Mouse (Mus musculus): ENCODE measurements at regions not wholly inside any gene's neighbourhood (a gene's known extent, or its start where the extent isn't known, plus 50 kb on each side); places are given as distances from the start of the nearest gene placed in this dataset.
"Not testable (repeated sequence)": the region's sequence is repeated elsewhere in the genome, so short reads cannot be mapped to it uniquely, and the experiment has no call there.

GRCm38 (mm10) chr17:7529304-7529703, 144.0 kb upstream of the Unc93a2 start:
- no peaks in the 10 kb centered on the region for H3K27me3 ChIP-seq
- no peak for ATAC-seq (ENCODE audit: low FRiP score)
- no peaks in the 10 kb centered on the region for H3K4me1 ChIP-seq (replicated peaks)
- no peaks in the 10 kb centered on the region for H3K9me3 ChIP-seq
- no peak overlapping the region for H3K9ac ChIP-seq
- 34% methylated on average over 5 of the region's 5 CpGs for WGBS
- H3K36me3 ChIP-seq, result no peaks in the 10 kb centered on the region
- no peak overlapping the region for H3K4me3 ChIP-seq
- H3K4me2 ChIP-seq, result no peak overlapping the region
- no peak overlapping the region for H3K27ac ChIP-seq

- no peak for ATAC-seq (ENCODE audit: low FRiP score)
- Histone ChIP-seq H3K4me1 (replicated peaks) (no peaks in the 10 kb centered on the region), H3K9me3 (no peaks in the 10 kb centered on the region), H3K9ac (no peak overlapping the region), H3K4me3 (no peak overlapping the region), H3K36me3 (no peaks in the 10 kb centered on the region), H3K27me3 (no peaks in the 10 kb centered on the region), H3K27ac (no peak overlapping the region), H3K4me2 (no peak overlapping the region)
- 89% methylated on average over 3 of the region's 3 CpGs for WGBS
Measured at GRCm38 (mm10) chr17:7527681-7528080, 142.4 kb upstream of the Unc93a2 start.

DNA sequence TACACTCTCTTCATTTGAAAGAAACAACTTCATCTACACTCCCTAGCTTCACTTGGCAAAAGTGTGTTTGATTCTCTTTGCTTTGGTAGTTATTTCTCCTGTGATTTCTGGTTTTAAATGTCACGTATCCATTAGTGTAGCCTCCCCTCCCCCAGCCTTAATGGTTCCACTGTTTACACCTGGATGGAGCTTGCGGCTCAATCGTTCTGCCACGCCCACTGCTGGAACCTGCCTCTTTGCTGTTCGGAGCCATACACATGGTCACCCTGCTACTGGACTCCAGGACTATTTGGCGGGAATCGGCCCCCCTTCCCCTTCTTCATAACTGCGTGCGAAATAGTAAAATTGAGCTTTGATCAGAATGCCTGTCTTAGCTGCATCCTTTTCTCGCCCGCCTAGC, 139.2 kb upstream of the Unc93a2 start:
- not testable (repeated sequence) for H3K27me3 ChIP-seq; H3K27ac ChIP-seq; H3K4me2 ChIP-seq; H3K36me3 ChIP-seq; H3K9ac ChIP-seq; H3K4me1 ChIP-seq (replicated peaks); H3K9me3 ChIP-seq; ATAC-seq (ENCODE audit: low FRiP score); H3K4me3 ChIP-seq
- WGBS, result 94% methylated on average over 11 of the region's 11 CpGs

DNA sequence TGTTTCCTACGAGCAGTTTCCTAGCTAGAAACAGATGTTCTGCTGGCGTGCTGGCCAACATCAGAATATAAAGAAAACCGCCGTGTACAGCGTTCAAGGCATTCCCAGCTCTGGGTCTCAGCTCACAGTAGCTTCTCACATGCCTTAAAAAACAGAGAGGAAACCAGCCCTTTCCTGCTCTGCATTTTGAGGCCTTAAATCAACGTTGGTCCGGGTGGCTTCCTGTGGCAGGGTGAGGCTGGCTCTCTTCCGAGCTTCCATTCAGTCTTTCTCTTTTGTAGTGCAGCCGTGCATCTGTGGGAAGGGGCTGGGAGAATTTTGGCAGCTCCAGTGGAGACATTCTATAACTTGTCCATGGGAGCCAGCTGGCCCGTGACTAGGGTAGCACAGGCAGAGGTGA, 135.9 kb upstream of the Unc93a2 start:
- ATAC-seq (ENCODE audit: low FRiP score), result no peak
- Histone ChIP-seq H3K9me3 (no peaks in the 10 kb centered on the region), H3K4me2 (no peak overlapping the region), H3K4me3 (no peak overlapping the region), H3K9ac (no peak overlapping the region), H3K27me3 (no peaks in the 10 kb centered on the region), H3K36me3 (no peaks in the 10 kb centered on the region), H3K27ac (0 out of 2 replicates have a peak overlapping the region, but pooled peaks have one; percentile 6), H3K4me1 (replicated peaks) (no peaks in the 10 kb centered on the region; the same call in 1 of the 2 replicates)
- 69% methylated on average over 10 of the region's 10 CpGs for WGBS

Measured in hindbrain, embryonic 13.5 days (tissue).